Mouse (Mus musculus) midbrain, embryonic 16.5 days (tissue): ENCODE measurements at regions not wholly inside any gene's neighbourhood (a gene's known extent, or its start where the extent isn't known, plus 50 kb on each side); places are given as distances from the start of the nearest gene placed in this dataset.

Experiments
- ATAC-seq: fragments of 200-750 bp; cut with Nextera tagmentation; 2 replicates; pipeline ENCODE4 v1.8.0; 2017; ENCODE audit warnings: moderate TSS enrichment
- H3K27ac ChIP-seq: fragments of 300-500 bp; sonication (generic); 2 replicates; pipeline ENCODE4 v1.5.1; 2014; ENCODE audit warnings: mild to moderate bottlenecking, low read length, mixed read lengths
- H3K27me3 ChIP-seq: fragments of 300-500 bp; sonication (generic); 2 replicates; pipeline ENCODE4 v1.6.1; 2014; ENCODE audit warnings: low read depth, low read length, mixed read lengths; ENCODE audit not compliant: control insufficient read depth, insufficient read depth
- H3K36me3 ChIP-seq: fragments of 300-500 bp; sonication (generic); 2 replicates; pipeline ENCODE4 v1.6.1; 2014; ENCODE audit warnings: mild to moderate bottlenecking, low read length, moderate library complexity, mixed read lengths; ENCODE audit not compliant: control insufficient read depth, insufficient read depth
- H3K4me1 ChIP-seq: fragments of 300-500 bp; sonication (generic); 2 replicates; pipeline ENCODE4 v1.6.1; 2014; ENCODE audit warnings: mild to moderate bottlenecking, low read length, mixed read lengths; ENCODE audit not compliant: control insufficient read depth, insufficient read depth
- H3K4me2 ChIP-seq: fragments of 300-500 bp; sonication (generic); 2 replicates; pipeline ENCODE4 v1.6.1; 2014; ENCODE audit warnings: mild to moderate bottlenecking, low read length, mixed read lengths
- H3K4me3 ChIP-seq: fragments of 300-500 bp; sonication (generic); 2 replicates; pipeline ENCODE4 v1.5.1; 2014; ENCODE audit warnings: low read depth, mild to moderate bottlenecking, low read length, moderate library complexity, mixed read lengths
- H3K9ac ChIP-seq: fragments of 300-500 bp; sonication (generic); 2 replicates; pipeline ENCODE4 v1.6.1; 2014; ENCODE audit warnings: low read depth, low read length, mixed read lengths
- H3K9me3 ChIP-seq: fragments of 300-500 bp; sonication (generic); replicated peaks from 2 replicates; pipeline ENCODE4 v1.6.1; 2014; ENCODE audit warnings: mild to moderate bottlenecking, low read length, mixed read lengths; ENCODE audit not compliant: control insufficient read depth, poor library complexity, severe bottlenecking
- WGBS: fragments of 180-500 bp; shearing (Covaris S2); extraction: QIAGEN DNeasy Blood & Tissue Kit; methylation state at CpG from one replicate; pipeline ENCODE4 v1.1.7; 2014; 5-methylcytosine and 5-hydroxymethylcytosine counted together

GRCm38 (mm10) chr15:88196539-88196938, 403.6 kb upstream of the Zdhhc25 start:
- no peak for ATAC-seq
- Histone ChIP-seq H3K27ac (no peak overlapping the region), H3K9me3 (no peaks in the 10 kb centered on the region), H3K4me1 (no peaks in the 10 kb centered on the region), H3K9ac (no peak overlapping the region), H3K27me3 (no peaks in the 10 kb centered on the region), H3K4me2 (no peak overlapping the region), H3K36me3 (no peaks in the 10 kb centered on the region), H3K4me3 (no peak overlapping the region)
- 93% methylated on average over 2 of the region's 2 CpGs for WGBS

GRCm38 (mm10) chr15:88202736-88203135, 397.4 kb upstream of the Zdhhc25 start:
- H3K4me1 ChIP-seq, result peaks cover 13% of the 10 kb centered on the region; the same call in 1 of the 2 replicates
- H3K9me3 ChIP-seq, result no peaks in the 10 kb centered on the region
- WGBS, result 25% methylated on average over 3 of the region's 3 CpGs
- no peak overlapping the region for H3K9ac ChIP-seq
- H3K4me3 ChIP-seq, result no peak overlapping the region
- no peaks in the 10 kb centered on the region for H3K27me3 ChIP-seq
- H3K36me3 ChIP-seq, result no peaks in the 10 kb centered on the region
- H3K27ac ChIP-seq, result no peak overlapping the region
- H3K4me2 ChIP-seq, result no peak overlapping the region
- no peak for ATAC-seq

DNA sequence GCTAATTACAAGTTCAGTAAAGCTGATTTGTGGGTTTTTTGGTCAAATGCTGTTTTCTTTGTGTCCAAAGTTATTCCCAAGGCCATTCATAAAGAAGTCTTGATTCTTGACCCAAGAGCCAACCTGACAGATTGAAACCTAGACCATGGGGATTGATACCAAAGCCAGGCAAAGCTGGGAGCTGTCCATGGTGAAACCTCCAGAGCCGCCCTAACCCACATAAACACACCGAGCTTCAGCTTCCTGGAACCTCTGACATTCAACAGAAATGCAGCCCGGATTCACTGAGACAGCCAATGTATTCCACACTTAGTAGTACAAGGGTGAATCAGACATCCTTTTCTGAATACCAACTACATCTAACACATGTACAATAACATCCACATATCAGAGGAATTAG, 386.7 kb upstream of the Zdhhc25 start:
- H3K4me1 ChIP-seq, result no peaks in the 10 kb centered on the region
- H3K36me3 ChIP-seq, result no peaks in the 10 kb centered on the region
- H3K4me3 ChIP-seq, result no peak overlapping the region
- no peak overlapping the region for H3K27ac ChIP-seq
- 45% methylated on average over 3 of the region's 3 CpGs for WGBS
- H3K4me2 ChIP-seq, result no peak overlapping the region
- ATAC-seq, result no peak
- H3K9ac ChIP-seq, result no peak overlapping the region
- no peaks in the 10 kb centered on the region for H3K9me3 ChIP-seq
- H3K27me3 ChIP-seq, result no peaks in the 10 kb centered on the region

GRCm38 (mm10) chr15:88214286-88214685, 385.8 kb upstream of the Zdhhc25 start:
- Histone ChIP-seq H3K27me3 (no peaks in the 10 kb centered on the region), H3K4me3 (no peak overlapping the region), H3K9ac (no peak overlapping the region), H3K4me2 (no peak overlapping the region), H3K4me1 (no peaks in the 10 kb centered on the region), H3K36me3 (no peaks in the 10 kb centered on the region), H3K27ac (no peak overlapping the region), H3K9me3 (no peaks in the 10 kb centered on the region)
- ATAC-seq, result no peak
- 53% methylated on average over 4 of the region's 4 CpGs for WGBS

- ATAC-seq, result no peak
- H3K4me2 ChIP-seq, result no peak overlapping the region
- H3K9ac ChIP-seq, result no peak overlapping the region
- whole genome bisulfite sequencing, result 53% methylated on average over 4 of the region's 4 CpGs
- no peak overlapping the region for H3K27ac ChIP-seq
- H3K9me3 ChIP-seq, result no peaks in the 10 kb centered on the region
- H3K4me1 ChIP-seq, result no peaks in the 10 kb centered on the region
- H3K4me3 ChIP-seq, result no peak overlapping the region
- H3K27me3 ChIP-seq, result no peaks in the 10 kb centered on the region
- H3K36me3 ChIP-seq, result no peaks in the 10 kb centered on the region
Measured at GRCm38 (mm10) chr15:88229456-88229855, 370.6 kb upstream of the Zdhhc25 start.

- Histone ChIP-seq H3K4me2 (no peak overlapping the region), H3K4me1 (peaks cover 6% of the 10 kb centered on the region; the same call in 1 of the 2 replicates), H3K9me3 (no peaks in the 10 kb centered on the region), H3K4me3 (no peak overlapping the region), H3K9ac (no peak overlapping the region; the same call in 1 of the 2 replicates), H3K27me3 (no peaks in the 10 kb centered on the region; the same call in 1 of the 2 replicates), H3K27ac (no peak overlapping the region), H3K36me3 (no peaks in the 10 kb centered on the region)
- WGBS, result 91% methylated on average over 13 of the region's 13 CpGs
- no peak for ATAC-seq
Measured at GRCm38 (mm10) chr15:88244606-88245005, 355.5 kb upstream of the Zdhhc25 start.

DNA sequence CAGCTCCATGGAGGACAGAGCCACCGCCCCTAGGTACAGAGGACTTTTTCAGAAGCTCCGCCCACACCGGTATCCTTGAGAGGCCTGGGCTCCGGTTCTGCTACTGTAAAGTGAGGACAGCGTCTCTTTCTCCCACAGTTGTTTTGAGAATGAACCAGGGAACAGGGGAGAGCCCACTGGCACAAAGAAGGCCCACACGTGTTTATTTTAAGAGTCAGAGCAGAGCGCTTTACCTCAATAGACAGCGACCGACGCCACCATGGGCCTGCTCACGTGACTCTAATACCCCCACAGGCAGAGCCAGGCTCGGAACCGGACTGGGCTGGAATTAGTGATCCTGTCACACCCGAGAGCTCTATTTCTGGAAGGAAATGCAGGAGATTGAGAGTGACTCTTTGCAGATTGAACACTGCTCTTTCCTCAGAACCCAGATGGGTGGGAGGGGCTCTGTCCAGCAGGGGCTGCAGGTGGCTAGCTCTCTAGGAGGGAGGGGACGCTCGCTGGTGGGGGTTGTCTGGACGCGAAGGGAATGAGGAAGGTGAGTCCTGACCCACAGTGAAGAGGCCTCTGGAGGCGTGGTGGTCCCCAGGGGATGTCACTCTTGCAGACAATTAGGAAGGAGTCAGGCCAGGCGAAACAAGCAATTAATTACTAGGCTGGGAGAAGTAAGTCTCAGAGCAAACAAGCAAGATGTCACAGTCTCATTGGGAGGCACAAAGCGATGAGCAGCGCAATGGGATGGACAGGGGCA, 354.4 kb upstream of the Zdhhc25 start:
- Histone ChIP-seq H3K4me3 (no peak overlapping the region), H3K9ac (no peak overlapping the region; the same call in 1 of the 2 replicates), H3K4me1 (peaks cover 6% of the 10 kb centered on the region; the same call in 1 of the 2 replicates), H3K4me2 (no peak overlapping the region), H3K27me3 (no peaks in the 10 kb centered on the region; the same call in 1 of the 2 replicates), H3K27ac (no peak overlapping the region), H3K36me3 (no peaks in the 10 kb centered on the region), H3K9me3 (no peaks in the 10 kb centered on the region)
- 45% methylated on average over 22 of the region's 22 CpGs for WGBS
- no peak for ATAC-seq

GRCm38 (mm10) chr15:88247974-88248625, 352.0 kb upstream of the Zdhhc25 start:
- Histone ChIP-seq H3K36me3 (no peaks in the 10 kb centered on the region), H3K9me3 (no peaks in the 10 kb centered on the region), H3K4me2 (no peak overlapping the region), H3K4me1 (peaks cover 6% of the 10 kb centered on the region; the same call in 1 of the 2 replicates), H3K27ac (no peak overlapping the region), H3K9ac (0 out of 2 replicates have a peak overlapping the region, but pooled peaks have one; percentile 7), H3K4me3 (no peak overlapping the region), H3K27me3 (no peaks in the 10 kb centered on the region; the same call in 1 of the 2 replicates)
- ATAC-seq, result peak; percentile 88
- WGBS, result 27% methylated on average over 14 of the region's 14 CpGs

DNA sequence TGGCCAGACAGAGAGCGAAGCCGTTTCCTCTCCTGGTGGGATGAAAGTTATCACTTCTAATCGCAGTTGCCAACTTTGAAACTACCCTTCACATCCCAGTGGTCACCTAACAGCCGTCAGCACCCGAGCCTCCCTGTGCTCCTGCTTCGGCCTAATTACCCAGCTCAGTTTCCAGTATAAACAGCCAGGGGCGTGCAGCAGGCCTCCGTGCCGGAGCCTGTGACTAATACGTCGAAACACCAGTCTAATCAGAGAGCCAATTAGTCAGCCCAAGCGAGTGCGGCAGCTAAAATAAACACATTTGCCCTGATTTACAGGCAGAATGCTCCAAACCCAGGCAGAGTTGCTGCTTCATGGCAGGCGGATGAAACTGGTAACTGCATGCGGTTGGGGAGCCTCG, 312.1 kb upstream of the Zdhhc25 start:
- no peaks in the 10 kb centered on the region for H3K27me3 ChIP-seq
- H3K4me3 ChIP-seq, result no peak overlapping the region
- ATAC-seq, result no peak
- H3K9ac ChIP-seq, result no peak overlapping the region
- peaks cover 8% of the 10 kb centered on the region for H3K4me1 ChIP-seq
- no peaks in the 10 kb centered on the region for H3K9me3 ChIP-seq
- no peak overlapping the region for H3K27ac ChIP-seq
- no peak overlapping the region for H3K4me2 ChIP-seq
- H3K36me3 ChIP-seq, result no peaks in the 10 kb centered on the region
- WGBS, result 62% methylated on average over 16 of the region's 16 CpGs
